Mouse (Mus musculus): ENCODE measurements at regions not wholly inside any gene's neighbourhood (a gene's known extent, or its start where the extent isn't known, plus 50 kb on each side); places are given as distances from the start of the nearest gene placed in this dataset.

DNA sequence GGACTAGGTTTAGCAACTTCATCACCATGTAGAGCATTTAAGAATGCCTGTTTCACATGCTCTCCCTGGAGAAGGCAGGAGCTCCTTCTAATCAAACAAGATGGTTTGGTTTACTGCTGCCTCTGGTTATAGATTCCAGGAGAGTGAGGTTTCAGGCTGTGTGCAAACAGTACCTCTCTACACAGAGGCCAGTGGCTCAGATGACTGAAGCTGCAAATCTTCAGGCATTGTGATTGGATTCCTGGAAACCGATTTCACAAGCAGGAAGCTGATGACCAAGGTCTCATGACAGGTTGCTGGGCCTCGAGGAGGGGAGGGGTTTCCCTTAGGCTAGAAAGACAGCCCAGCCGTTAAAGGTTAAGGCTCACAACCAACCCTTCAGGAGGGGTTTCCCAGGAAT is 157.3 kb upstream of the Pkdcc start:
- TF ChIP-seq CTCF (conservative IDR thresholded peaks at IDR 0.05; ENCODE audit: low read length) = no peak
- no peak for TF ChIP-seq NANOG (IDR thresholded peaks at IDR 0.05; ENCODE audit: borderline replicate concordance, low read length)
